Mouse (Mus musculus): Measurements from ENCODE around the gene Olfr549. TPM values are rescaled to one million over a fixed set of nuclear protein-coding genes. Genes with fewer than 3 reads are reported as not detected.

Olfr549 gene
- polyA plus RNA-seq, 1 experiment from 2014 or later: not detected

DNA sequence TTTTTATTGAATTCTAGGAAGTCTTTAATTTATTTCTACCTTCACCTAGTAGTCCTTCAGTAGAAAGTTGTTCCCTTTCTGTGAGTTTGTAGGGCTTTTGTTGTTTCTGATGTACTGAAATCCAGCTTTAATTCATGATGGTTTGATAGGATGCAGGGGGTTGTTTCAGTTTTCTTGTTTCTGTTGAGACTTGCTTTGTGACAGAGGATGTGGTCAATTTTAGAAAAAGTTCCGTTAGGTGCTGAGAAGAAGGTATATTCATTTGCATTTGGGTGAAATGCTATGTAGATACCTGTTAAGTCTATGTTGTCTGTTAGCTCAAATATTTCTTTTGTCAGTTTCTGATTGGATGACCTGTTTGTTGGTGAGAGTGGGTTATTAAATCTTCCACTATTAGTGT lies 20.6 kb upstream of the Olfr549 start:
- no peak for ATAC-seq (ENCODE audit: insufficient number of reproducible peaks, insufficient read depth, low FRiP score, low TSS enrichment, low read depth)
- WGBS: 79% methylated on average over 1 of the region's 1 CpGs
- no peak overlapping the region for H3K4me2 ChIP-seq
- no peak overlapping the region for H3K27ac ChIP-seq
- no peak overlapping the region for H3K9ac ChIP-seq (replicated peaks)
- H3K27me3 ChIP-seq: no peaks in the 10 kb centered on the region
- no peak overlapping the region for H3K4me3 ChIP-seq (replicated peaks)
- H3K36me3 ChIP-seq: no peaks in the 10 kb centered on the region
- H3K9me3 ChIP-seq: no peaks in the 10 kb centered on the region
- no peaks in the 10 kb centered on the region for H3K4me1 ChIP-seq (replicated peaks)

DNA sequence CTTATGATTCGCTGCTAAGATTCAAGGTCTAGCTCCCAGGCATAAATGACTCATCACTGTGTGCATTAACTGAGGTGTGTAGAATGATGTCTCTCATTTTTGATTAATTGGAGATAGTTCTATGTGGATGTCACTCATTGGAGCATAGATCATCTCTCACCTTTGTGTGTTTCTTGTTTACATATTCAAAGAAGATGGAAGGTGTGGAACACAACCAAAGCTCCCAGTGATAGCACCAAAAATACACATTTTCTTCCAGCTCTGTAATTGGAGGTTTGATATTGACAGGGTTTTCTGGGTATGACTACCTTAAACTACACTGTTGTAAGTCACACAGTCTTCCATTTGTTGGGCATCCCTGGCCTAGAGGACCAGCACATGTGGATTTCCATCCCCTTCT lies 15.2 kb upstream of the Olfr549 start, which contains the start of gene Olfr547:
TSS of gene Olfr547 (plus strand) at position 301 of the 400 bp plus-strand sequence.
- 92% methylated on average over 1 of the region's 1 CpGs for WGBS
- no peaks in the 10 kb centered on the region for H3K4me1 ChIP-seq (replicated peaks)
- no peak within 1 kb of the TSS for H3K27ac ChIP-seq
- no peaks in the 10 kb centered on the region for H3K27me3 ChIP-seq
- H3K4me2 ChIP-seq: no peak within 1 kb of the TSS
- ATAC-seq (ENCODE audit: insufficient number of reproducible peaks, insufficient read depth, low FRiP score, low TSS enrichment, low read depth): no peak
- no peak within 1 kb of the TSS for H3K4me3 ChIP-seq (replicated peaks)
- H3K9ac ChIP-seq (replicated peaks): no peak within 1 kb of the TSS
- H3K36me3 ChIP-seq: no peaks in the 10 kb centered on the region
- no peaks in the 10 kb centered on the region for H3K9me3 ChIP-seq

DNA sequence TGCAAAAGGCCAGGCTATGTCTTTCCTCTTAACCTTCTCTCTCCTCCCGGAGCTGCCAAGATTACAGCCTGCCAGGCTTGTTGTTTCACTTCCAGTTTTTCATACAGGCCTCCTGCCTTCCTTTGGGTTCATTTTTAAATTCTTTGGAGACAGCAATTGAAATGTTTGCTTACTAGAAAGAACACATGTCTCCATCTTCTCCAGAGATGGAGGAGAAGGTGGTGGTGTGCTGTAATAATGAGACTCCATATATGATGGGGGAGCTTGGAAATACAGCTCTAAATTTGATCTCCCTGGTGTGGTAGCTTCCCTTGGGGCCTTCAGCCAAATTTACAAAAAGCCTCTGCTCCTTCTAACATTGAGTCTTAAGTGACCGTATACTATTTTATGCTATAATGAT lies 9.1 kb upstream of the Olfr549 start, which contains the start of gene Olfr548-ps1:
TSS of gene Olfr548-ps1 (plus strand) at position 301 of the 400 bp plus-strand sequence.
- no peak for ATAC-seq (ENCODE audit: insufficient number of reproducible peaks, insufficient read depth, low FRiP score, low TSS enrichment, low read depth)
- no peaks in the 10 kb centered on the region for H3K36me3 ChIP-seq
- H3K4me3 ChIP-seq (replicated peaks): no peak within 1 kb of the TSS
- WGBS: 84% methylated on average over 2 of the region's 2 CpGs
- no peak within 1 kb of the TSS for H3K4me2 ChIP-seq
- H3K27me3 ChIP-seq: no peaks in the 10 kb centered on the region
- H3K4me1 ChIP-seq (replicated peaks): no peaks in the 10 kb centered on the region
- H3K27ac ChIP-seq: no peak within 1 kb of the TSS
- no peaks in the 10 kb centered on the region for H3K9me3 ChIP-seq
- no peak within 1 kb of the TSS for H3K9ac ChIP-seq (replicated peaks)

DNA sequence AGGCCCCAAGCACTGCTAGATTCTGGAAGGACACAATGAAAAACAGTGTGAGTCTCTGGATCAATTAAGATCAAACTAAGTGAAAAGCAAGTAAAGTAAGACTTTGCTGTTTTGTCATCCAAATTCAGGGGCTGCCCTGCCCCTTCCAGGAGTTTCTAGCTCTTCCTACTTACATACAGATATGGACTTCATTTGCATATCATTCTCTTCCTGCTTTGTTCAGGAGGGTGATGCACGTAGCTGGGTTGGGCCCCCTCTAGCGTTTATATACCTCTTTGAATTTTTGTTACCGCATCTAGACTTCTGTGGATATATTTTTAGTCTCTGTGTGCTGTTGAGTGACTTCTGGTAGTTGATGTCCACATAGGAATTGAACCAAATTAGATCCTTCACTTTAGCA lies 8.4 kb upstream of the Olfr549 start:
- 73% methylated on average over 3 of the region's 3 CpGs for WGBS
- H3K9me3 ChIP-seq: no peaks in the 10 kb centered on the region
- H3K27me3 ChIP-seq: no peaks in the 10 kb centered on the region
- no peak for ATAC-seq (ENCODE audit: insufficient number of reproducible peaks, insufficient read depth, low FRiP score, low TSS enrichment, low read depth)
- no peaks in the 10 kb centered on the region for H3K36me3 ChIP-seq
- no peak overlapping the region for H3K4me2 ChIP-seq
- H3K9ac ChIP-seq (replicated peaks): no peak overlapping the region
- H3K27ac ChIP-seq: no peak overlapping the region
- no peaks in the 10 kb centered on the region for H3K4me1 ChIP-seq (replicated peaks)
- no peak overlapping the region for H3K4me3 ChIP-seq (replicated peaks)

DNA sequence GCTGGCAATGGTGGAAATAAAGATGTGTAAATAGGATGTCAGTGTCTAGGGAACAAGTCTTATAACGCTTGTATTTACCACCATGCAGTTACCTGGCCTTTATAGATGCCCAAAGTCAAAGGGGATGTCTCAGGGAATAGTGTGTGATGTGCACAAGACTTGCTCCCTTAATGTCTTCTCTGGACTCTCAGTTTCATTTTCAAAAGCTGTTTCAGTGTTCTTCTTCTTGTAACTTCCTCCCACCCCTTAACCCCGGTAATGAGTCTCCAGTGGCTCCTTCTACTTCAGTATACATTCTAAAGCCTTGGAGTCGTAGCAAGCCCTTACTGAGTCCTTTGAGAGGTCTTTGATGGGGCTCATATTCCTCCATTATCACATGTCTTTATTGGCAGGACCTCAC lies 3.6 kb downstream of the Olfr549 start:
- Histone ChIP-seq H3K27me3 (no peaks in the 10 kb centered on the region), H3K9me3 (no peaks in the 10 kb centered on the region), H3K4me3 (replicated peaks) (no peak overlapping the region), H3K36me3 (no peaks in the 10 kb centered on the region), H3K4me2 (no peak overlapping the region), H3K9ac (replicated peaks) (no peak overlapping the region), H3K4me1 (replicated peaks) (no peaks in the 10 kb centered on the region), H3K27ac (no peak overlapping the region)
- WGBS: 83% methylated on average over 3 of the region's 3 CpGs
- no peak for ATAC-seq (ENCODE audit: insufficient number of reproducible peaks, insufficient read depth, low FRiP score, low TSS enrichment, low read depth)

DNA sequence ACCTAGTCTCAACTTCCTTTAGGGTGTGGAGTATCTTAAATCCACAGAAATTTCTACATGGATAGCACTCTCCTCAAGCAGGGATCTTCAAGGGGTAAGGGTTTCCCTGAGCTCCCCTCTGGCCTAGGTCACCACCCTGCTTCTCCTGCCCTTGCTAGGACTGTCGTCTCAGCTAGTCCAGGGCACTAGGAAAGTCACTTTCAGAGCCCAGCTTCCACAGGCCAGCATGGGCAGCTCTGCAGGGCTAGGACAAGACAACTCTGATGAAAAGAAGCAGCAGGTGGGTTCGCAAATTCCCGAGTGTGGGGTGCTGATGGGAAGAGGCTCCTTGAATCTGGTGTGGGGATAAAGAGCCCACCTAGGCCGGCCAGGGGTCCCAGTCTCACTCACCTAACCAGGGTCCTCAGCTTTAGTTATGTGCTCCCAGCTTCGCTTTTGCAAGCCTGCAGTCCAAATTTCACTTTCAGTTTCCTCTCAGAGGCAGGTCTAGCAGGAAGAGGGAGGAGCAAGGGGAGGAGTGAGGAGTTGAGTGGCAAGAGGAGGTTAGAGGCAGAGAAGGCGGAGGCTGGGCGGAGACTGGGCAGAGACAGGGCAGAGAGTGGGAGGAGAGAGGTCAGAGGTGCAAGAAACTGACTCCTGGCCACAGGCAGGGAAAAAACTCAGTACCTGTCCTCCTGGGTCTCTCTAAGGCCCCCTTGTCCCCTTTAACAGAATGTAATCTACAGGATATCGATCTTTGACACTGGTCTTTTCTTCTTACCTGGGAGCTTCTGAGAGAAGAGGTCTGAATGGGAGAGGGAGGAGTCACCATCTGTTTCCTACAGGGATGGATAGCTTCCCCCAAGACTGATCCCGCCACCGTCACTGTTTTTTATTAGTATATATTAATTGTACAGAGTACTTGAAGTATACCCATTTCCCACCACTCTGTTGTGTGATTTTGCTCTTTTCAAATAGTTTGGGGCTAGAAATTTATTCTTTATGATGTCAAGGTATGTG lies 15.6 kb downstream of the Olfr549 start, which contains the start of gene Trim21:
TSS of gene Trim21 (minus strand) at position 488 of the 999 bp plus-strand sequence.
- Histone ChIP-seq H3K9me3 (no peaks in the 10 kb centered on the region), H3K27me3 (no peaks in the 10 kb centered on the region), H3K4me1 (replicated peaks) (0 out of 2 replicates have a peak, but pooled peaks cover 8% of the 10 kb centered on the region), H3K9ac (replicated peaks) (peak within 1 kb of the TSS; percentile 56; the same call in 1 of the 2 replicates), H3K4me3 (replicated peaks) (peak within 1 kb of the TSS; percentile 46), H3K4me2 (peak within 1 kb of the TSS; percentile 63), H3K36me3 (no peaks in the 10 kb centered on the region), H3K27ac (no peak within 1 kb of the TSS)
- ATAC-seq (ENCODE audit: insufficient number of reproducible peaks, insufficient read depth, low FRiP score, low TSS enrichment, low read depth): peak; percentile 96
- 24% methylated on average over 10 of the region's 10 CpGs for WGBS

DNA sequence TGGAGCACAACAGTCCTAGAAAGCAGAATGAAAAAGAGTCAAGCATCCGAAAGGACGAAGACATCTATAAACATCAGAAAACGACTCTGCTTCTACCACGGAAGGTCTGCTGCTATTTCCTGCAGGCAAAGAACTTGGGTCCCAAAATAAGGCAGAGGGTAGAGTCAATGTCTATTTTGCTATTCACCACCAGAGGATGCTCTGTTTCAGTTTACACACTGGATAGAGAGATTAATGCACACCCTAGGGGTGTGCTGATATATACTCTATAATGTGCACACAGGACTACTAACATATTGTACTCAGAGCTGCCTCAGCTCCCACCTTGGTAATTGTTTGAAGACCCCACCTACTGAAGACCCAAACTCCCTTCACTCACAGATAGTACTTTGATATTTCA lies 16.5 kb downstream of the Olfr549 start:
- no peaks in the 10 kb centered on the region for H3K36me3 ChIP-seq
- no peak overlapping the region for H3K27ac ChIP-seq
- H3K9ac ChIP-seq (replicated peaks): no peak overlapping the region
- H3K4me1 ChIP-seq (replicated peaks): 0 out of 2 replicates have a peak, but pooled peaks cover 8% of the 10 kb centered on the region
- no peak overlapping the region for H3K4me2 ChIP-seq
- 92% methylated on average over 4 of the region's 4 CpGs for WGBS
- H3K9me3 ChIP-seq: no peaks in the 10 kb centered on the region
- no peak overlapping the region for H3K4me3 ChIP-seq (replicated peaks)
- no peak for ATAC-seq (ENCODE audit: insufficient number of reproducible peaks, insufficient read depth, low FRiP score, low TSS enrichment, low read depth)
- no peaks in the 10 kb centered on the region for H3K27me3 ChIP-seq

DNA sequence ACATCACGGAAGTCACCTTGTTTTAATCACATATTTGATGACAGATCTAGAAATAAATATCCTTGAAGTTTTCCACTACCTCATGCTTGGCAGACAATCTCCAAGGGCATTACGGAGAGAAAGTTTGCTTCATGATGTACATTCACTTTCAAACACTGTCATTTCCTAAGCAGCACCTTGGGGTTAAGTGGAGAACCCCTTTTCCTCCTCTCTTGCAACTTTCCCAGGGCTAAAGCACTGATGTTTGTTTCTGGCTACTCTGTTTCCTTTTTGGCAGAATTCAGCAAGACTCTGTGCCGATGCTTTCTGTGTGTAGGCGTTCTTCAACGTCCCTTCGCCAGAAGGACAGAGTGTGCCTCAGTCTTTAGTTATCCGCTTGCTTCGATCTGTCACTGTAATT lies 21.5 kb downstream of the Olfr549 start, which contains the start of gene Olfr550:
TSS of gene Olfr550 (plus strand) at position 301 of the 400 bp plus-strand sequence.
- no peak for ATAC-seq (ENCODE audit: insufficient number of reproducible peaks, insufficient read depth, low FRiP score, low TSS enrichment, low read depth)
- H3K4me1 ChIP-seq (replicated peaks): no peaks in the 10 kb centered on the region
- WGBS: 93% methylated on average over 8 of the region's 8 CpGs

DNA sequence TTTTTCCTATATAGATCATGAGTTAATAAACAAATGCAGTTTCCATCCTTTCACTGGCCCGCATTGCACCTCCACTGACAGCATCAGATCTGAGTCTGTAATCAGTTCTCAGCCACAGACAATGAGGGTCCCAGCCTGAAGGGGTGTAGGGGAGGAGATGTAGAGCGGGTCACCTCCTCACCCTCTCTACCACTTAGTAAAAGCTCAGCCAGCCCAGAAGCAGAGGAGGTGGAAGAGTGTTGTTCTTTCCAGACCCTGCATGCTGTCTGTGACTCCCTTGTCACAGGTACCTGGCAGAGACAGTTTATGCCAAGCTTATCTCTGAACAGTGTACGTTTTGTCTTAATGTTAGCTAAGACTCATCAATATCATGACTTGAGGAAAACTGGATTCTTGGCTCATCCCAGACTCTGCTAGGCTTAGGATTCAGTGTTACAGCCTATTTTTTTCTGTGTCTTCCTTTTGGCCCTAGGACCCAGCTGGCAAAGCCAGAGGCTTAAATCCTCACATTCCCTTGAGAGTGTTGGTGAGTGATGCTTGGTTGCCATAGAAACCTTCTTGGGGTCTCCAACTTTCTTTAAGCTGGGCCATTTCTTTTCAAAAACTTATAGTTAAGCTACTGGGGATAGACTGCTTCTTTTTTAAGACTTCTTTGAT lies 23.6 kb downstream of the Olfr549 start:
- no peak for ATAC-seq (ENCODE audit: insufficient number of reproducible peaks, insufficient read depth, low FRiP score, low TSS enrichment, low read depth)
- H3K27me3 ChIP-seq: no peaks in the 10 kb centered on the region
- 83% methylated on average over 3 of the region's 3 CpGs for WGBS

More for the DNA sequence above, 21.5 kb downstream of the Olfr549 start, which contains the start of gene Olfr550:
- Histone ChIP-seq H3K9ac (replicated peaks) (no peak within 1 kb of the TSS), H3K9me3 (no peaks in the 10 kb centered on the region), H3K4me3 (replicated peaks) (no peak within 1 kb of the TSS), H3K27me3 (no peaks in the 10 kb centered on the region), H3K27ac (no peak within 1 kb of the TSS), H3K36me3 (no peaks in the 10 kb centered on the region), H3K4me2 (no peak within 1 kb of the TSS)

DNA sequence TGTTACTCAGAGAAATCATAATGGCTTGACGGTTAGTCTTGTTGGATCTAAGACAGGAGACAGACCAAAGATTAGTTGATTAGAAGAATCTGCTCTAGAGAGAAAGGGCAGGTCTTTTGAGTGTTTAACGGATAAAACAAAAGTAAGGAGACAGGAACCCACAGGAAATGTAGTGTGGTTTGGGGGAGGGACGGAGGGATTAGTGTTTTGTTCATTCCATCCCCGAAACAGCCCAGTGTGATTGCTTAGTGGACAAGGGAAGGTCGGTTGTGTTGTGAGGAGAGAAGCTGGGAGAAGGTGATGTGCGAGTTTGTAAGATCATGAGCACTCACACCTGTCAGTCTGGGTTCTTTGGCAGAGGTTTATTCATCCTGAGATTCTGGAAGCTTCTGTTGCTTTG lies 26.3 kb downstream of the Olfr549 start:
- Histone ChIP-seq H3K9ac (replicated peaks) (no peak overlapping the region), H3K9me3 (no peaks in the 10 kb centered on the region), H3K27ac (no peak overlapping the region), H3K4me2 (no peak overlapping the region), H3K36me3 (no peaks in the 10 kb centered on the region), H3K27me3 (no peaks in the 10 kb centered on the region), H3K4me3 (replicated peaks) (no peak overlapping the region), H3K4me1 (replicated peaks) (no peaks in the 10 kb centered on the region)
- no peak for ATAC-seq (ENCODE audit: insufficient number of reproducible peaks, insufficient read depth, low FRiP score, low TSS enrichment, low read depth)
- WGBS: 76% methylated on average over 6 of the region's 6 CpGs

More for the DNA sequence above, 23.6 kb downstream of the Olfr549 start:
- Histone ChIP-seq H3K27ac (no peak overlapping the region), H3K36me3 (no peaks in the 10 kb centered on the region), H3K4me3 (replicated peaks) (no peak overlapping the region), H3K4me1 (replicated peaks) (no peaks in the 10 kb centered on the region), H3K4me2 (no peak overlapping the region), H3K9ac (replicated peaks) (no peak overlapping the region), H3K9me3 (no peaks in the 10 kb centered on the region)

DNA sequence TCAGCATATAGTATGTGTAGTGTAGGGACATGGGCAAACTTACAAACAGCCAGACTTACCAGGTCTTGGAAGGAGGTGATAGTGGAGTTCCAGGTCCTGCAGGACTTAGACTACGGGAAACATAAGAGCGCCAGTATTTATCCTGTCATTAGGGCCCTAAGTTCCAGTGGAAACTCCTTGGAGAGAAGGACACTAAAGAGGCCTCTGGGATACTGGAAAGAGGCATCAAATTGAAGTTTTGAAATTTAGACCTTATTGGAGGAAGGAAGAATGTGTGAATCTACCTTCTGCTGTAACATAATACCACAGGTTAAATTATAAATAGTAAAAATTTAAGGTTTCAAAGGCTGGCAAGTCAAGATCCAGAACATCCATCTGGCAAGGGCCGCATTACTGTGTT lies 42.1 kb downstream of the Olfr549 start, which contains the start of gene Olfr551:
TSS of gene Olfr551 (minus strand) at position 101 of the 400 bp plus-strand sequence.
- Histone ChIP-seq H3K36me3 (no peaks in the 10 kb centered on the region), H3K4me1 (replicated peaks) (no peaks in the 10 kb centered on the region), H3K9ac (replicated peaks) (no peak within 1 kb of the TSS), H3K27ac (no peak within 1 kb of the TSS), H3K4me3 (replicated peaks) (no peak within 1 kb of the TSS), H3K9me3 (no peaks in the 10 kb centered on the region), H3K4me2 (no peak within 1 kb of the TSS), H3K27me3 (no peaks in the 10 kb centered on the region)
- ATAC-seq (ENCODE audit: insufficient number of reproducible peaks, insufficient read depth, low FRiP score, low TSS enrichment, low read depth): no peak
- 90% methylated on average over 3 of the region's 3 CpGs for WGBS
